Mouse (Mus musculus) forebrain, embryonic 12.5 days (tissue): ENCODE data around the gene Slc6a21. TPM values are rescaled to one million over a fixed set of nuclear protein-coding genes. Genes with fewer than 3 reads are reported as not detected.

Source experiments
- ATAC-seq: fragments of 200-750 bp; cut with Nextera tagmentation; 2 replicates; pipeline ENCODE4 v1.8.0; 2017; ENCODE audit warnings: moderate TSS enrichment; ENCODE audit not compliant: low FRiP score
- H3K27ac ChIP-seq: fragments of 300-500 bp; sonication (generic); 2 replicates; pipeline ENCODE4 v1.5.1; 2016; ENCODE audit warnings: mild to moderate bottlenecking
- H3K27me3 ChIP-seq: fragments of 300-500 bp; sonication (generic); 2 replicates; pipeline ENCODE4 v1.6.1; 2016; ENCODE audit warnings: mild to moderate bottlenecking
- H3K36me3 ChIP-seq: fragments of 300-500 bp; sonication (generic); replicated peaks from 2 replicates; pipeline ENCODE4 v1.6.1; 2016; ENCODE audit warnings: mild to moderate bottlenecking
- H3K4me1 ChIP-seq: fragments of 300-500 bp; sonication (generic); 2 replicates; pipeline ENCODE4 v1.6.1; 2016
- H3K4me2 ChIP-seq: fragments of 300-500 bp; sonication (generic); 2 replicates; pipeline ENCODE4 v1.6.1; 2016; ENCODE audit warnings: mild to moderate bottlenecking, moderate library complexity
- H3K4me3 ChIP-seq: fragments of 300-500 bp; sonication (generic); replicated peaks from 2 replicates; pipeline ENCODE4 v1.5.1; 2016; ENCODE audit warnings: mild to moderate bottlenecking
- H3K9ac ChIP-seq: fragments of 300-500 bp; sonication (generic); 2 replicates; pipeline ENCODE4 v1.6.1; 2016; ENCODE audit warnings: mild to moderate bottlenecking
- H3K9me3 ChIP-seq: fragments of 300-500 bp; sonication (generic); 2 replicates; pipeline ENCODE4 v1.6.1; 2016
- WGBS: fragments of 180-500 bp; shearing (Covaris S2); methylation state at CpG from one replicate; pipeline ENCODE4 v1.1.7; 2016; 5-methylcytosine and 5-hydroxymethylcytosine counted together
- polyA plus RNA-seq: library from polyadenylated mRNA; unstranded; fragments of >200 nt; fragmentation: Nextera tagmentation; extraction: Ambion mirVana; gene quantifications from 2 replicates; pipeline ENCODE4 v1.2.1, GENCODE M21; 2016

Gene Slc6a21
- not detected in 2 replicates for polyA plus RNA-seq

DNA sequence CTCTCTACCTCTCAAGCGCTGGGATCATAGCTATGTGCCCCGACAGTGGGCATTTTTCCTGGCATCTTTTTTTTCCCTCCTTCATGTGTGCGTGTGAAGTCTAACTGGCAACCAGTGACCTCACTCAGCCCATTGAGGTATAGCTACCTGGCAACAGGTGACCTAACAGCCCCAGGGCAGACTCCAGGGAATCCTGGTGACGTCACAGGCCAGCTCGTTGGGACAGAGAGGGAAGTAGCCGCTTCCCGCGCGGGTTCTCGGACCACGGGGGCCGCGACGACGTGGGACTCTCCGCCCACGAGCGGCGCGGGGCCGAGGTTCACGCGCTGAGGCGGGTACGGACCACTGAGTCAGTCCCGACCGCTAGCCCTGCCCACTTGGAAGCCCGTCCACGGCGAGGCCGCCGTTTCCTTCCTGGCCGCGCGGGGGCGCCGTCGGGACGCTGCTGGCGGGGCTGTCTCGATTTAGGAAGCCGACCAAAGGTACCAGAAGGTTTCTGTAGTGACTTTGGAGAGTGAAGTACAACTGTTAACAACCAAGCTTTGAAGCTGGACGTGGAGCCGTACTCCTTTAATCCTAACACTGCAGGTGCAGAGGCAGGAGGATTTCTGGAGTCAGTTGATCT is at the start of gene Slc6a21:
Gene Slc6a21, plus strand, starts transcription at position 378 of the 625 bp plus-strand sequence.
- peak within 1 kb of the TSS; percentile 33 for H3K4me3 ChIP-seq
- ATAC-seq: no peak
- 6% methylated on average over 44 of the region's 44 CpGs for WGBS
- H3K9me3 ChIP-seq: no peaks in the 10 kb centered on the region
- peak within 1 kb of the TSS; percentile 54 for H3K4me2 ChIP-seq
- peak within 1 kb of the TSS; percentile 17; the same call in 1 of the 2 replicates for H3K9ac ChIP-seq
- peaks cover 14% of the 10 kb centered on the region for H3K27me3 ChIP-seq
- no peaks in the 10 kb centered on the region for H3K36me3 ChIP-seq
- H3K27ac ChIP-seq: no peak within 1 kb of the TSS
- peaks cover 11% of the 10 kb centered on the region for H3K4me1 ChIP-seq

DNA sequence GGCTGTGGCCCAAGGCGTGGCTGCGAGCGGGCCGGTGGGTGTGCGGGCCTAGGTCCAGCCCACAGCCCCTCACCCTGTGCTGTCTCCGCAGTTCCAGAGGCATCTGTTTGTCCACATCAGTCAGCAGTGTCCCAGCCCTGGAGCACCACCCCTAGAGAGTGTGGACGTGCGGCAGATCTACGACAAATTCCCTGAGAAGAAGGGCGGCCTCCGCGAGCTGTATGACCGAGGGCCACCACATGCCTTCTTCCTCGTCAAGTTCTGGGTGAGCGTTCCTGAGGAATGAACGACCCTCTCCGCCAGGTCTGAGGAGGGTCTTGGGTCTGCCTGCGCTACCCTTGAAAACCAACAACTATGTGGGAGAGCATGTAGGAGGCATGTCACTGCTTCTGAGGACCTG is 48.8 kb upstream of the Slc6a21 start:
- no peak for ATAC-seq
- no peak overlapping the region for H3K9ac ChIP-seq
- no peaks in the 10 kb centered on the region; the same call in 1 of the 2 replicates for H3K27me3 ChIP-seq
- H3K4me1 ChIP-seq: peaks cover 17% of the 10 kb centered on the region
- H3K27ac ChIP-seq: no peak overlapping the region
- H3K4me3 ChIP-seq: no peak overlapping the region
- no peaks in the 10 kb centered on the region for H3K9me3 ChIP-seq
- WGBS: 94% methylated on average over 18 of the region's 18 CpGs
- H3K4me2 ChIP-seq: no peak overlapping the region
- H3K36me3 ChIP-seq: peaks cover 86% of the 10 kb centered on the region

DNA sequence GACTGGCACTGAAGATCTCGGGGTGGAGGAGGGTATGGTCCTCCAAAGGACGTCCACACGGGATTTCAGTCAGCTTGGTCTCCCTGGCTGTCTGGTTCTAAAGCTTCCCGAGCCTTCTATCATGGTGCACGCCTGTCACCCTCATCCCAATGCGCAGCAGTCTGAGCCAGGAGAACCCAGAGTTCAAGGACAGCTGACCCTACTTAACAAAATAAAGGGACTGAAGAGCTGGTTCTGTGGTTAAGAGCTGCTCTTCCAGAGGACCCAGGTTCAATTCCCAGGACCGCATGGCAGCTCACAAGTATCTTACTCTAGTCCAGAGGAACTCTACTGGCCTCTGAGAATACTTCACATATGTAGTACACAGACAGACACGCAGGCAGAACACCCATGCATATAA is 48.3 kb upstream of the Slc6a21 start:
- no peak for ATAC-seq
- H3K4me1 ChIP-seq: peaks cover 22% of the 10 kb centered on the region
- no peak overlapping the region for H3K27ac ChIP-seq
- no peak overlapping the region for H3K4me2 ChIP-seq
- peaks cover 82% of the 10 kb centered on the region for H3K36me3 ChIP-seq
- peaks cover under 1% of the 10 kb centered on the region; the same call in 1 of the 2 replicates for H3K27me3 ChIP-seq
- no peak overlapping the region for H3K9ac ChIP-seq
- no peak overlapping the region for H3K4me3 ChIP-seq
- WGBS: 95% methylated on average over 8 of the region's 8 CpGs
- H3K9me3 ChIP-seq: no peaks in the 10 kb centered on the region

DNA sequence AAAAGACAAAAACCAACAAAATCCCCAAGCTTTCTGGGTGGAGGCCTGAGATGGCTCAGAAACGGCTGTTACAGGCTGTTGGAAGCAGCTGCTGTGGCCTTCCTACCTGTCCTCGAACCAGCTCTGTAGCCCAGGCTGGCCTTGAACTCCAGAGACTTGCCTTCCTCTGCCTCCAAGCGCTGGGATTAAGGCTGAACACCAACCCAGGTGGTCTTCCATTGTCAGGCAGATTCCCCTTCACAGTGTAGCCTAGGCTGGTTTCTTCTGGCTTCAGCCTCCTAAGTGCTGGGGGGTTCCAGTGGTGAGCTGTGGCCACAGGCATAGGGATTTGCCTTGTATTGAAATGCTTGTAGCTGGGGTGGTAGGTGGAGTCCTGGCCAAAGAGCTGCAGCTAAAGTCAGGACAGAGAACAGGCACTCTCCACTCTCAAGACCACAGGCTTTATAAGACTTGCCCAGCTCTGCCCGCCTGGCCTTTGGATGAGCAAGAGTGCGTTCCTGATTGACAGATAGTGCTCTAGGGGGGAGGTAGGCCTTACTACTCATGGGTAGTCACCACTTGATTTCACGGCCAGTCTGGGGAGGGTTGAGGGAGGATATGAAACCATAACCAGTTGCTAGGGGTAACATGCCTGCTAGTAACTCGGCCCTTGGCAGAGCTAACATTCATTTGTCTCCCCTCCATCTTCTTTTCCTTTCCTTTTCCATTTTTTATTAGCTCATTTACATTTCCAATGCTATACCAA is 47.7 kb upstream of the Slc6a21 start:
- Histone ChIP-seq H3K27ac (no peak overlapping the region), H3K4me1 (peaks cover 28% of the 10 kb centered on the region), H3K9ac (no peak overlapping the region), H3K4me2 (no peak overlapping the region), H3K9me3 (no peaks in the 10 kb centered on the region), H3K36me3 (peaks cover 76% of the 10 kb centered on the region), H3K4me3 (no peak overlapping the region), H3K27me3 (peaks cover 3% of the 10 kb centered on the region; the same call in 1 of the 2 replicates)
- WGBS: 90% methylated on average over 7 of the region's 7 CpGs
- no peak for ATAC-seq

DNA sequence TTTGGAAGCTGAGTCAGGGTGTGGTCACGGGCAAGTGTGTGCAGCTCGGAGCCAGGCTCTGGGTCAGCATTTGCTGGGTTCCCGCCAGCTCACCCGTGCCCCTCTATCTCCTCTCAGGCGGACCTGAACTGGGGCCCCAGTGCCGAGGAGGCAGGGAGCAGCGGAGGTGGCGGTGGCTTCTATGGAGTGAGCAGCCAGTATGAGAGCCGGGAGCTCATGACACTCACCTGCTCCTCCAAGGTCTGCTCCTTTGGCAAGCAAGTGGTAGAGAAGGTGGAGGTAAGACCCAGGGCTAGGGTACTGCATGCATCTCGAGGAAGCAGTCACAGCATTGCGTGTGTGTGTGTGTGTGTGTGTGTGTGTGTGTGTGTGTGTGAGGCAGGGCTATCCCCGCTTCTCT is 46.1 kb upstream of the Slc6a21 start:
- 94% methylated on average over 12 of the region's 12 CpGs for WGBS
- Histone ChIP-seq H3K4me3 (no peak overlapping the region), H3K27ac (no peak overlapping the region), H3K36me3 (peaks cover 60% of the 10 kb centered on the region), H3K4me2 (no peak overlapping the region), H3K9me3 (no peaks in the 10 kb centered on the region), H3K9ac (no peak overlapping the region), H3K27me3 (peaks cover 9% of the 10 kb centered on the region), H3K4me1 (peaks cover 41% of the 10 kb centered on the region)
- no peak for ATAC-seq

DNA sequence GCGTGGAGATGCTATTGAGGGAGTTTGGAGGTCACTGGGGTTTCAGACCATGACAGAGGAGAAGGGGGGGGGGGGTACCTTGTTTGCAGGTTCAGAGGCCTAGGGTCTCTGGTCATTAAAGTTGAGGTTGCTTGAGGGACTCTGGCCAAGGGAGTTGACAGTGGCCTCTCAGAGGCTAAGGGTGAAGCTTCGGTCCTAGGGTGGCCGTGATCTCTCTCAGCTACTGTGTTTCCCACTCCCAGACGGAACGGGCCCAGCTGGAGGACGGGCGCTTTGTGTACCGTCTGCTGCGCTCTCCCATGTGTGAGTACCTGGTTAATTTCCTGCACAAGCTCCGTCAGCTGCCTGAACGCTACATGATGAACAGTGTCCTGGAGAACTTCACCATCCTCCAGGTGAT is 45.4 kb upstream of the Slc6a21 start:
- no peak for ATAC-seq
- H3K4me1 ChIP-seq: peaks cover 41% of the 10 kb centered on the region
- 92% methylated on average over 11 of the region's 11 CpGs for WGBS
- no peak overlapping the region for H3K4me3 ChIP-seq
- no peaks in the 10 kb centered on the region for H3K9me3 ChIP-seq
- H3K27ac ChIP-seq: no peak overlapping the region
- H3K27me3 ChIP-seq: peaks cover 16% of the 10 kb centered on the region
- no peak overlapping the region for H3K4me2 ChIP-seq
- no peak overlapping the region for H3K9ac ChIP-seq
- H3K36me3 ChIP-seq: peaks cover 53% of the 10 kb centered on the region

DNA sequence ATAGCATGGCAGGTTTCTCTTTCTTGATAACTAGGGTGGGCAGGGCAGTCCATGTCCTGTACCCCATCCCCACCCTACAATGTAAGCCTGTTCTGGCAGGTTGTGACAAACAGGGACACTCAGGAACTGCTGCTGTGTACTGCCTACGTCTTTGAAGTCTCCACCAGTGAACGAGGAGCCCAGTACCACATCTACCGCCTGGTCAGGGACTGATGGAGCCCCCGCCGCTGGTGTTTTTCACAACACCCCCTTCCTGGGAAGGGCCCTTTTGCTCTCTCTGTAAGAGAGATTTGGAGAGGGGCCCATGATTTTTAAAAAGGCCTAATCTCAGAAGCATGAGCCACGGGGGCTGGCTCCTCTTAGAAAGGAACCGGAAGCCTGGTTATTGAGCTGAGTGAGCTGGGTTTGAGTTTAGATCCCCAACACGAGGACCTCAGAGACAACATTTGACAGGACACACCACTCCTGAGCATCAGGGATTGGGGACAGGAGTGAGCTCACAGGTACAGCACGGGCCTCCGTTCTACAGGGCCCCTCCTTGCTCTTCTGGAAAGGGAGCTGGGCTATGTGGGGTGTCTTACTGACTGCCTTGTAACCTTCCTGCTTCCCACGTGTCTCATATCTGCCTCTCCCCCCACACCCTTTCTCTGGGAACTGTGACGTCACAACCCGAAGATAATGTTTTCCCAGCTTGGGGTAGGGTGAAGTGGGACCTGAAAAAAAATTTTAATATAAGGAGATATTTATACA is 44.4 kb upstream of the Slc6a21 start:
- no peak overlapping the region for H3K4me3 ChIP-seq
- peaks cover 46% of the 10 kb centered on the region for H3K36me3 ChIP-seq
- WGBS: 69% methylated on average over 13 of the region's 13 CpGs
- no peaks in the 10 kb centered on the region for H3K9me3 ChIP-seq
- H3K27me3 ChIP-seq: peaks cover 25% of the 10 kb centered on the region
- peak overlapping the region; percentile 56; the same call in 1 of the 2 replicates for H3K27ac ChIP-seq
- H3K4me2 ChIP-seq: no peak overlapping the region
- H3K4me1 ChIP-seq: peaks cover 41% of the 10 kb centered on the region
- ATAC-seq: no peak
- no peak overlapping the region for H3K9ac ChIP-seq

DNA sequence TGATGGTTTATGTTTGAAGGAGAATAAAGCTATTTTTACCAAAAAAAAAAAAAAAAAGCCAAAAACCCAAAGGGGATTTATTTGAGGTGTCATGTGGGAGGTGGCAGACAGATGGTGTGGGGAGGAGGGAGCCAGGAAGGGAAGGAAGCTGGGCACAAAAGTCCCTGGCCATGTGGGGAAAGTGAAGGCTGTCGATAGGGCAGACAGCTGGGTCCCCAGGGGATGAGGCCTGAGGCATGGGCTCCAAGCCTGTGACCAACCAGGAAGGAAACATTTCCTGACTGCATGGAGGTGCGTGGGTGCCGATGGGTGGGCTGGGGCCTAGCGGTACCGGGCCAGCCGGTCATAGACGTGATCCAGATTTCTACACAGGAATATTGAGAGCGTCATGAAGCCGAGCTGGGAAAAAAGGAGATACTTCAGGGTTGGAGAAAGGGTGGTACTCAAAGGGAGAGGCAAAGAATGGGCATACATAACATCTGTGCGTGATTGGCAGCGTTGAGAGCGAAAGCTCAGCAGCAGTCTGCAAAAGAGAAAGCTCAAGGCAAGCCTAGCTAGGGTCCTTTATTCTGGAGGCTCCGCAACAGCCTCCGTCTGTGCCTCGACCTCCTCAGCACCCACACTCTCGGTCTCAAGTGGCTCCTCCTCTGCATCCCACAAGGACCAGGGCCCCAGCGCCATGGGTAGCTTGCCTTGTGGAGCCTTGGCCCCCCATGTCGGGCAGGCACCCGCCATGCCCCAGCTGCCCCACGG is 43.6 kb upstream of the Slc6a21 start:
- H3K4me1 ChIP-seq: peaks cover 41% of the 10 kb centered on the region
- H3K36me3 ChIP-seq: peaks cover 37% of the 10 kb centered on the region
- H3K9me3 ChIP-seq: no peaks in the 10 kb centered on the region
- ATAC-seq: peak; percentile 27; the same call in 1 of the 2 replicates
- peak overlapping the region; percentile 42 for H3K4me2 ChIP-seq
- peak overlapping the region; percentile 56 for H3K27ac ChIP-seq
- 0 out of 2 replicates have a peak overlapping the region, but pooled peaks have one; percentile 10 for H3K4me3 ChIP-seq
- H3K9ac ChIP-seq: peak overlapping the region; percentile 17; the same call in 1 of the 2 replicates
- H3K27me3 ChIP-seq: peaks cover 34% of the 10 kb centered on the region
- 26% methylated on average over 20 of the region's 20 CpGs for WGBS

DNA sequence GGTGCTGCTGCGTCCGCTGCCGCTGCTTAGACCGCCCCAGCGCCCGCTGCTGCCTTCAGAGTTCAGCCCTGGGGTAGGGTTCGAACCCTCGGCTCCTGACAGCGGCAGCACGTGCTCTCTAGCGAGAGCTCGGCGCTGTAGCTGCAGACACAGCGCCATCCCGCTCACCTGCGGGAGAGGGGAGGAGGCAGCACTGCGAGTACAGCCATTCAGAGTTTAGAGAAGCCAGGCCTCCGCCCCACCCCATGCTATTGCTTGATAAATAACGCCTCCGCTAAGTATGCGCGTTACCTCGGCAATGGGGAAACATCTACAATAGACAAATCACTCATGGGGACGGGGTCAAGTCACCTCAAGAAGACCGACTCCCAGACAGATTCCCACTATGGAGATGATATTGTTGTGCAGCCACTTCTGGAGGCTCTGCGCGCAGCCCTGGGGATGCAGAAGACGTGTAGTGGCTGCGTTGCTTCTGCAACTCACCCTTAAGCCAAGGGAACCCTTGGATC is 42.9 kb upstream of the Slc6a21 start:
- H3K4me3 ChIP-seq: peak overlapping the region; percentile 25; the same call in 1 of the 2 replicates
- no peaks in the 10 kb centered on the region for H3K9me3 ChIP-seq
- 0 out of 2 replicates have a peak overlapping the region, but pooled peaks have one; percentile 21 for H3K9ac ChIP-seq
- WGBS: 6% methylated on average over 29 of the region's 29 CpGs
- peaks cover 31% of the 10 kb centered on the region for H3K36me3 ChIP-seq
- peak overlapping the region; percentile 51 for H3K27ac ChIP-seq
- peaks cover 44% of the 10 kb centered on the region for H3K4me1 ChIP-seq
- ATAC-seq: 0 out of 2 replicates have a peak, but pooled peaks have one; percentile 12
- H3K27me3 ChIP-seq: peaks cover 40% of the 10 kb centered on the region
- peak overlapping the region; percentile 42 for H3K4me2 ChIP-seq

DNA sequence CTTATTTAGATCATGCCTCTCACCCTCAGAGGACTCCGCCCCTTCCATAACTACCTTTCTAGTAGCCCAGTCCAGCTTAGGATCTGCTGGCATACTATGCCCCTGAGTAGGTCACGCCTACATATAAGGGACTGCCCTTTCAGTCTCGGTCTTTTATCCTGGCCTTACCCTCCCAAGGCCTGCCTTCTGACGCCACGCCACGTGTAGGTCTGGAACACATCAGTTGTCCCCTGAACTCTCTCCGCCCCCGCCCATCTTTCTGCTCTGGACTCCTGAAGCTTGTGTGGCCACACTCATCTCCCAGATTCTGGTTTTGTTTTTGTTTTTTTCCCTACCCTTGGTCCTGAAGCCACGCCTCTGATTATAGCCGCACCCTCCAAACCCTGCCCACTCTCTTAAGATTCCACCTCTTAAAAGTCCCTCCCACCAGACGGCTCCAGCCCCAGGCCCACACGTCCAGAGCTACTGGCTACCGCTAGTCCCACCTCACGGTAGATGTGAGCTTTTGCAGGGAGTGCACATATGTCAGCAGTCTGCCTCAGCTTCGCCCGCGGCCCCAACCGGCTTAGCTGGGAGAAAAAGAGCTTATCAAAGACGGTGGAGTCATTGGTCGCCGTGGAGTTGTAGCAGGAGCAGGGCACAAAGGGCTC is 42.3 kb upstream of the Slc6a21 start:
- Histone ChIP-seq H3K9me3 (no peaks in the 10 kb centered on the region), H3K4me1 (peaks cover 44% of the 10 kb centered on the region), H3K27ac (peak overlapping the region; percentile 56), H3K27me3 (peaks cover 47% of the 10 kb centered on the region), H3K4me2 (peak overlapping the region; percentile 42), H3K4me3 (peak overlapping the region; percentile 25), H3K36me3 (peaks cover 25% of the 10 kb centered on the region), H3K9ac (0 out of 2 replicates have a peak overlapping the region, but pooled peaks have one; percentile 21)
- WGBS: 4% methylated on average over 21 of the region's 21 CpGs
- ATAC-seq: peak; percentile 76

DNA sequence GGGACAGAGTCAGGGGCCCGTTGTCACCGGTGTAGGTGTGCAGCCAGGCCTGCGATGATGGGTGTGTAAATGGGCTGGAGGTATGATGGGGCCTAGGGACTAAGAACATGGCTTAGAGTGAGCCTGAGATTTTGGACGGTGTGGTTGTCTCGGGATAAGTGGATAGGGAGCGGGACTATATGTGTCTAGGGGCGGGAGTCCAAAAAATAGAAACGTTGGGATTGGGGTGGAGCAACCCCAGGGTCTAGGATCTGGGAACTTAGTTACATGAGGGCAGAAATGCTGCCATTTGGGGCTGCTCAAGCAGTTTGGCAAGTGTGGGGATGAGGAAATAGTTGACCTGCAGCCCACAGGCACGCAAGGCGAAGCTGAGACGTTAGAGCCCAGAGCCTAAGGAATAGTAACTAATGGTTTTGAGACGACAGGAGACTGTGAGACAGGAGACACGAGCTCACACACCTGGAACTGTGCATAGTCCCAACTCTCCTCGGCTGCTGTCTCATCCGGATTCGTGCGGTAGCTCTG is 41.6 kb upstream of the Slc6a21 start:
- no peak; the same call in 1 of the 2 replicates for ATAC-seq
- peaks cover 25% of the 10 kb centered on the region for H3K36me3 ChIP-seq
- H3K9me3 ChIP-seq: no peaks in the 10 kb centered on the region
- peaks cover 46% of the 10 kb centered on the region for H3K4me1 ChIP-seq
- 28% methylated on average over 17 of the region's 17 CpGs for WGBS
- peak overlapping the region; percentile 25 for H3K4me3 ChIP-seq
- peaks cover 54% of the 10 kb centered on the region for H3K27me3 ChIP-seq
- H3K9ac ChIP-seq: 0 out of 2 replicates have a peak overlapping the region, but pooled peaks have one; percentile 21
- H3K4me2 ChIP-seq: peak overlapping the region; percentile 42
- H3K27ac ChIP-seq: peak overlapping the region; percentile 56; the same call in 1 of the 2 replicates
